Mouse (Mus musculus) megakaryocyte-erythroid progenitor cell, adult 5-6 weeks (primary cell): ENCODE measurements around the gene Dkk3. TPM values are rescaled to one million over a fixed set of nuclear protein-coding genes. Genes with fewer than 3 reads are reported as not detected.

Experiments used
- ATAC-seq: replicated peaks from 2 replicates; pipeline ENCODE4 v1.8.0; 2016; ENCODE audit warnings: mild to moderate bottlenecking, inconsistent platforms; ENCODE audit not compliant: severe bottlenecking, poor library complexity, low FRiP score, low TSS enrichment
- total RNA-seq, 2 experiments: library from RNA; stranded (forward) in 1 of 2; stranded (reverse) in 1 of 2; fragments of 200-1000, 215-1000 nt in 1 of 2; fragments of >200 nt in 1 of 2; fragmentation: Nextera tagmentation in 1 of 2; gene quantifications; 2 replicates each; pipeline ENCODE4 v1.2.3; 2014 to 2017

The Dkk3 gene
- total RNA-seq (2014; fragmentation: Nextera tagmentation) = not detected in 2 replicates
- total RNA-seq (2017) = not detected in 2 replicates

DNA sequence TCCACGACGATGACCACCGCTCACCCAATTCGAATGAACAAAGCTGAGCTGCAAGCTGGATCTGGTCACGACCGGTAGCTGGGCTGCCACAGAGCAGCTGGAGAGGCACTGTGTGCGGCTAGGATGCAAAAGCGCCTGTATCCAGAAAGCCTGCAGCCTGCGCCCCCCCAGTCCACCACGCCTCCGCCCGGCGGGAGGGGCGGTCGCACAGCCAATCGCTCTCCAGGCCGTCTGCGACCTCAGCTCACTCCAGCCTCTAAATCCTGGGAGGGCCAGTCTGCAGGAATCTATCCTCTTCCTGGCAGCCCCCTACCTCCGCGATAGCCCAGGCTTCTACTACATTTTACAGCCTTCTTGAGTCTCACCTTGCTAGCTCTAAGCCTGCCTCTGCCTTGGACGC is at the start of gene Dkk3:
Dkk3 (minus strand) TSS at position 116 of the 400 bp plus-strand sequence.
- peak; percentile 23 for ATAC-seq

DNA sequence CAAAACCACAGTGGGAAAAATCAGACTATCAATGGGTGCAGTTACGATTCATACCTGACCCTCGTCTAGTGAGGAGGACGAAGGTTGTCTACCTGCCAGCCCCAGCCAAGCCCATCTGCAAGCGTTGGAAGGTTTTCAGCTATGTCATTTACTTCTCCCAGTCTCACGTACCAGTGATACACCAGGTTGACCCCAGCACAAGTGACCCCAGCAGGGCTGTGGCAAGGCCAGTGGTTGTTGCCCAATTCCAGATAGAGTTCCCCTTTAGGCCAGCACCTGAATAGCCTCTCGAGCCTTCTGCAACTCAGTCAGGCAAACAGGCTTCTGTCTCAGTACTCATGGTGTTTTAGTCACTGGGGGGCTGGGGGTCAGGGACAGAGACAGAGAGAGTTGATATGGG is 48.9 kb upstream of the Dkk3 start:
- no peak for ATAC-seq

DNA sequence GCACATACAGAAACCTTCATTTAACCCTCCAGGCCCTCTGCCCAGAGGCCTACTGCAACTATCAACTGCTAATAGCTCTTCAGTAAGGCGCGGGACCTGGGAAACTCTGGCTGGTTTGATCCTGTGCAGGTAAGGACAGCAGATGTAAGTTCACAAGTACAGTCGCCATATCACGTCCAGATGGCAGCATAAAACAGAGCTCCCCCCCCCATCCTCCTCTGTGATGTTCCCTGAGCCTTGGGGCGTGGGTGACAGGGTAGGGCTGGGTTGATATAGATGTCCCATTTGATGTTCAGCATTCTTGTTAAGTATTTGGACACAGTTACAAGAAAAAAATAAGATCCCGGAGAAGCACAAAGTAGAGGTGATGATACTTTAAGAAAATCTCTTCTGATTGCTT is 46.7 kb upstream of the Dkk3 start:
- no peak for ATAC-seq

DNA sequence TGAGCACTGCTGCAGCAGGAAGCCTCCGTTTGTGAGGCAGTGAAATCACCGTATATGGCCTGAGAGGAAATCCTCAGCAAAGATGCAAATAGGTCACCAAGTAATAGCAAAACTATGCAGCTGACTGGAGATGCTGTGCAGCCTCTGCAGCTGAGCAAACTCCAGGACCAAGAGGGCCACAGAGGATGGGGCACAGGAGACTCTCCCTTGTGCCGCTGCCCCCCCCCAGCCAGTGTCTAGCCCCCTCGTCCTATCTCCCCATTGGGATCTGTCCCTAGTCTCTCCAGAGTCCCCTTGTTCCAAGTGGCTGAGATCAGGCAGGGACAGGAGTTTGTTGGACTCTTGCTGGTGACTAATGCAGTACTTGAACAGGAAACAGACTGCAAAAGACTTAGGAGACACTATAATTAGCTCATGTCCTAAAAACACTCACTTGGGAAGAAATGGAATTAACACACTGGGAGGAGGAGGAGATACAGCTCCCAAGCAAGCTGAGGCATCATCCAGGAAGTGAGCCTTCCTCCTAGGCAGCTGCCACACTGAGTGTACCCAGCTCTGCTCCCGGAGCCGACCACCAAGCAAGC is 45.6 kb upstream of the Dkk3 start:
- no peak for ATAC-seq

DNA sequence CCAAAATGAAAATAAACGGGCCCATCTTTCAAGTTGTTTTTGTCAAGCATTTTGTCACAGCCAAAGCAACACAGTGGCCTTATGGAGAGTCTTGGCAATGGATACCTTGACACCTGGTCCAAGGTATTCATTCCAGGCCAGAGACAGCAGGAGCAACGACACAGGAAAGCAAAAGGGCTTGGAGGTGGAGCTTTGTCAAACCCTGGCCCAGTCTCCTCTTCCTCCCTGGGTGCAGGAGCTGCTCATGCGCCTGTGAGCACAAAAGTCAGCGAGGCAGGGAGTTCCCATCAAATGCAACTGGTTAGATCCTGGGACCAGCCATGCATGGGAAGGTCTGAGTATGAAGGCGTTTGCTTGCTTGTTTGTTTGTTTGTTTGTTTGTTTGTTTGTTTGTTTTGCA is 45.1 kb upstream of the Dkk3 start:
- ATAC-seq = no peak

DNA sequence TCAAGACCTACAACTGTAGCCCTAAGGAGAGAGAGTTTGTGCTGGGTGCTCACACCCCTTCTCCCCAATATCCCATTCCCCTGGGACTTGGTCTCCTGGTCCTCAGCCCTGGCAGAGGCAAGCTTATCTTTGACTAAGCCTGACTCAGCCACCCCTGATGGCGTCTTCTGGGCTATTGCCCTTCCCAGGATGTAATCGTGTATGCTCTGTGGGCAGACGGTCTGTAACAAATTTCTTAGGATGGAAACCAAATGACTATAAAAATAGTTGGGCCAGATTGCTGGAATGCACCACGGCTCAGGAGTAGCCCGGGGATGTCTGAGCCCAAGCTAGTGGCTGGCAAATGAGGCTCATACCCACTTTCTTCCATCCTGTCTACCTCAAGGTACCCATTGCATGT is 44.0 kb upstream of the Dkk3 start:
- no peak for ATAC-seq

DNA sequence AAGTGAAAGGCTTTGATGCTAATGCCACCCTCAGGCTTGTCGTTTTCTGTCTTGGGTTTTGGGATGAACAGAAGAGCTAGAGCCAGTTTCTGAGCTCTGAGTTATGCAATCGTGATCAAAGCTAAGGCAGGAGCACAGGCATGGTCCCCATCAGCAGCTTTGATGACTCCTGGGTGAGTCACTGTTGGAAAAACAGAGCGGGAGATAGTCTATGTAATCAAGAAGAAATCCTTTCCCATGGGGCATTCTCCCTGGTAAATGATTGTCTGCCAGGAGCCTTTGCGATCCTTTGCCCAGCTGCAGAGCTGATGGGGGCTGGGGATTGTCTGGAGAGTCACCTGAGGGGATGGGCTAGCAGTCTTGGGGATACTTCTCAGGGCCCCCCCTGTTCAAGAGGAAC is 43.3 kb upstream of the Dkk3 start:
- no peak for ATAC-seq

DNA sequence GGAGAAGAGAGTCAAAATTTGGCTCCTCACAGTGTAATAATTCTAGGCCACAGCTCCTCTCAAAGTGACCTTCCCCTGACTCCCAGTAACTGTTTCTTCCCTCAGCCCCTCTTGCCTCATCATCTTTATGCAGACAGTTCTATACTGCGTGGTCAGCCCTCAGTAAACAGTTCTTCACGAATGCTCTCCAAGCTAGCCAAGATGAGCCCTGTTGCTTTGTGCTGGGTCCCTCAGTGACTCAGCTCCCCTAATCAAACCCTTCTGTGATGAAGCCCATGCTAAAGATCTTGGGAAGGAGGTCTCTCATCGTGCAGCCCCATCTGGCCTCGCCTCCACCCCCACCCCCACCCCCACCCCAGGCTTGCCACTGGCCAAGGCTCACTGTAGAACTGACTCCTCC is 41.9 kb upstream of the Dkk3 start:
- ATAC-seq = no peak

DNA sequence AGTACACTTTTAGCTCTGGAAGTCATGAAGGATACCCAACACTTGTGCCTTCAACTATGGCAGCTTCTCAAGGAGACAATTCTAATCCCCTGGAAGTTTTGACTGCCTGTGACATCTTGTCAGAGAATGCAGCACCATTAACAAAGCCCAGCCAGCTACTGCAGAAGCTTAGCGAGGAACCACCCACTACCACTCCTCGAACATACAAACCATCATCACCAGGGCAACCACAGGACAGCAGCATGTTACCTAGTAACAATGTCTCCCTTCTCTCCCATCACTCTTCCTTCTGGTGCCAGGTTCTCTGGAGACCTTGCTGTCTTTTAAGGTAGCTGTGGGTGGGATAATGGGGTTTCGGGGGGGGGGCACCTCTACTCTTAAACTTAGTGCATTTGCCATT is 40.5 kb upstream of the Dkk3 start:
- no peak for ATAC-seq

DNA sequence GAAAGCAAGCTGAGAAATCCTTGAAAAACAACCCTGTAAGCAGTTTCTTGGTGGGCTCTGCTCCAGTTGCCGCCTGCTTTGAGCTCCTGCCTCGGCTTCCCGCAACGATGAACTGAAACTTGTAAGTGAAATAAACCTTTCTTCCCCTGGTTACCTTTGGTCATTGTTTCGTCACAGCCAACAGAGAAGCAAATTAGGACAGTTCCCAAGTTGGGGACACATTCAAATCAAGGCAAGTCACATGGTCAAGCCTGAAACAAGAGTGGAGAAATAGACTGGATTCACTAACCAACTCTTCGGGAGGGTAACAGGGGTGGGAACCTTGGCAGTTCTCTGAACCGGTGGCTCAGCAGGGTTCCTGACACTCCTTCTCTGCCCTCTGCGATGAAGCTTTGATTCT is 38.6 kb upstream of the Dkk3 start:
- ATAC-seq = no peak

DNA sequence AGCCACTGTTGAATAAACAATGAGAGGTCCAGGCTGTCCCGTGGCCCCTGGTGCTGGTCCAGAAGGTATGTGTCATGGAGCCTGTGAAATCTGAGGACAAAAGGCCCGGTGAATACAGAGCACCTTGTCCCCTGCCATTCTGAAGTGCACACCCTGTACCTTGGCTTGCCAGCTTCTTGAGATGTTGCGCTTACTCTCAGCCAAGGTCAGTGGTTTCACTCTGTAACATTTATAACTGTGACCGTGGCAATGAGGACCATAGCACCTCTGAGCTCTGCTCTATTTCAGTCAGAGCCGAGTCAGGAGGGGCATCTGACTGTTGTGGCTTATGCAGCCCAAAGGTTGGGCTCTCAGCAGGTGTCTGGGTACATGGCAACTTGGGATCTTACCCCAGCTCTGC is 35.4 kb upstream of the Dkk3 start:
- ATAC-seq = no peak

DNA sequence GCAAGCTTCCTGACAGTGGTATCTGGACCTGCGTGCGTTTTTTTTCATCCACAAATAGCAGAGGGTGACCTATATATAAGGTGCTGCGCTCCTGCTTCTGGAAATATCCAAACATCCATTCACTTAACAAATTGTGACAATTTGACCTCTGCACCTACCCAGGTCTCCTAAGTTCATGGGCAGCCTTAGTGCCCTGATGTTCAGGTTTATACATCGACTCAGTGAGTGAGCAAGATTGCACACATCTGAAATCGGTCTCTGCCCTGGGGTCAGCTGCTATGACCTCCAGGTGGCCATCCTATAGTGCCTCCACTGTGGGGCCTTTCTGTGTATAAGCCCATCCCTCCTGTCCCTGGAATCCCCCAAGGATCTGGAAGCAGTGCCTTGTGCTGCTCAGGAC is 33.9 kb upstream of the Dkk3 start:
- no peak for ATAC-seq

DNA sequence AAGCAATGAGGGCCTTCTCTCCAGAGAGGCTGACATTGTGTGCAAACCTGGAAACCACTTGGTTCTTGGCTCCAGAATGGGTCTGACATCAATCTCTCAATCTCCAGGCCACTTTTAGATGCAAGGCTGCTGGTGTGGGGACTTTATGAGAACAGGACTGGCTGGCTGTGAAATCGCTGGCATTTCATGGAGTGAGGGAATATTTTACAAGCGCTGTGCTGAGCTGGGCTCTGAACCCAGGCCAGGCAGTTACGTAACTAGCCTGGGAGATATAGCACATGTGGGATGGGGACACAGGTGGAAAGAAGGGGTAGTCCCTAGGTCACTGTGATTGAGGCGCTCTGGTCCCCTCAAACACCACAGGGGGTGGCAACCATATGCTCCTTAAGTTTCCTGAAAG is 33.4 kb upstream of the Dkk3 start:
- no peak for ATAC-seq

DNA sequence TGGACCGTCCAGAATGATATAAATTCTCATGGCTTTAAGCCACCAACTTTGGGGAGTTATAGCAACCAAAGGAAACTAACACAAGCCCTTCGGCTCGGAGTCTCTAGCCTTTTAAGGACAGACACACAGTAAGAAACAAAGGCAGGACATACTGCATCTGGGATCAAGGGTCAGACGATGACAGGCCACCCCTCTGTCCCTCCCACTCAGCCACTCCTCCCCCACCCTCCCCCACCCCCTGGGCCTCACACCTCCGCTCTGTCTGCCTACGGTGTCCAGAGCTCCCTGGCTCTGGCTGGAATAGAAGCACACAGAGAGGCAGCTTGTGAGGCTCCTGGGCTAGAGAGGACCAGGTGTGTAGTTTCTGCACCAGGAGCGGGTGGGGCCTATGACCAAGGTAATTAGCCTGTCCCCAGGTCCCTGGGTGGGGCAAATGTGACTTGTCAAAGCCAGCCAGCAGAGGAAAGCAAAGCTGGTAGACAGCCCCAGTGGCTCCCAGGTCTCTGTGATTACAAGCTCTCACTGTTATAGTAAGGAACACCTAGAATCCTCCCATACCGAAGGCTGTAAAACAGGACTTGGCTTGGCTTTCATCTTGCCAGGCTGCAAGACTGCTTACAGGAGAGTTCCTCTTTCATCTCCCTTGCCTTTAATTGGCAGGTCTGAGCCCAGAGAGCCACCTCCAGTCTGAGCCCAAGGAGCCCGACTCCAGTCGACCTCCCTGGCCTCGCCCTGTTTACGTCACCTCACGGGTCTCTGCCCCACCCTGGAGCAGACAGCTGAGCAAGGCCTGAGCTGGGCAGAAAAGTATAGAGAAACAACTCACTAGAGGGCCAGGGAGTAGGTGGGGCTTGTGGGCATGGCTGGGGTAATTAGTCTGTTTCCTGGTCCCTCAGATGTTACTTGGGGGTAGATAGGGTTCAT is 28.9 kb upstream of the Dkk3 start:
- 0 out of 2 replicates have a peak, but pooled peaks have one; percentile 34 for ATAC-seq

DNA sequence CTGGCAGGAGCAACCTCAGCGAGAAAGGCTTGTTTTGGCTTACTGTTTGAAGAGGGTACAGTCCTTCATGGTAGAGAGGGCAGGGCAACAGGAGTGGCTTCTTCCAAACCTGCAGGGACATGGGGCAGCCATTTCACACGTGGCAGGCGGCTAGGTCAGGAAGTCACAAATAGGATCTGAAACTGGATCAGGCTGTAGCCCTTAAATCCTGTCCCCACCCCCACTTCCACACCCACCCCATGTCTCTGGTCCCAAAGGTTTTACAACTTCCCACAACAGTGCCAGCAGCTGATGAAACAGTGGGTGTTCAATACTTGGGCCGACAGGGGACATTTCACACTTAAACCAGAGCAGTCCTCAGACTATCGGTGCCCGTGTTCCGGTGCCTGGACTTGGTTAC is 28.0 kb upstream of the Dkk3 start:
- no peak for ATAC-seq

DNA sequence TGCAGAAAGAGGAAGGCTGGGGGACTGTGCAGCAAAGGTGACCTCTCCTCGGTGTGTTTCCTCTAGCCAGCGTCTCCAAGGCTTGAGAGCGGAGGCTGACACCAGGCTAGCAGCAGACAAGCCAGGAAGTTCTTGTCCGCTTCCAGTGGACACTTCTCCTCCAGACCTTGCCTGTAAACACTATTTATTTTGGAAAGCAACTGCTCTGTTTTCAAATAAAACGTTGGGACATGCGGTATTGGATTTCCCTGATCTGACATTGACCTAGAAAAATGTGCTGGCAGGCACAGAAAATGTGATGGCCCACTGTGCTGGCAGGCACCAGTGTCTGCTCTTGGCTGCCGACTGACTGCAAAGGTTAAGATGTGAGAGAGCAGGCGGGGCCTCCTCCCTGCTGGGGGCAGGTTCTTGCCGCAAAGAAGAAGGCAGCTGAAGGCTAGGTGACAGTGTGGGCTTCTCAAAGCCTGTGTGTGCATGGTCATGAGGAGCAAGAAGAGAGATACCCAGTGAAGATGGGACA is 26.4 kb upstream of the Dkk3 start:
- no peak for ATAC-seq

DNA sequence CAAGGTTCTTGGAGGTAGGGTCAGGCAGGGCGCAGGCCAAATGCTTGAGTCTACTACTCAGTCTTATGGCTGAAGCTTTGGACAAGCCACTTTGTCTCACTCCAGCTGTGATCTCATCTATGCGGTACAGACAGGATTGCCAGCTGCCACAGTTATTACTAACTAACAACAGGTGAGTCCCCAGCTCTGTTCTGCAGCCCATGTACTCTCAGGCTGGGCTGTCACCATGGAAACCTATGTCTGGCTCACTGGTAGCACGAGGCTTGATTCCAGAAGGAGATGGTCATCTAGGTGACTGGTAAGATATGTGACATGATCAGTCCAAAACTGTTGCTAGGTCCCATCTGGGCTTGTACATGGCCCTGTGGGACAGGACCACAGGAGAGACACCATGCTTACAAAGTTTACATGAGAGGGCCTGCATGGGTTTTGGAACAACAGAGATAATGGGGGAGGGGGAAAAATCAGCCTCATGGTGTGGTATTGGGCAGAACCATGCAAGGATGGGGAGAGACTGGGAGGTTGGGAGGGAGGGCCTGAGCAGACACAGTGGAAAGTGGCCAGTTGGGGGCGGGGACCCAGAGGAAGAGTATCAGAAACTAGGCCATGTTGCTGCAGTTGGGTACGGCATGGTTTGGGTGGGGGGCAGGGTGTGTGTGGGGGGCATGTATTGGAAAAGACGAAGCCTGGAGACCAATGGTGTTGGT is 25.8 kb upstream of the Dkk3 start:
- ATAC-seq = no peak

DNA sequence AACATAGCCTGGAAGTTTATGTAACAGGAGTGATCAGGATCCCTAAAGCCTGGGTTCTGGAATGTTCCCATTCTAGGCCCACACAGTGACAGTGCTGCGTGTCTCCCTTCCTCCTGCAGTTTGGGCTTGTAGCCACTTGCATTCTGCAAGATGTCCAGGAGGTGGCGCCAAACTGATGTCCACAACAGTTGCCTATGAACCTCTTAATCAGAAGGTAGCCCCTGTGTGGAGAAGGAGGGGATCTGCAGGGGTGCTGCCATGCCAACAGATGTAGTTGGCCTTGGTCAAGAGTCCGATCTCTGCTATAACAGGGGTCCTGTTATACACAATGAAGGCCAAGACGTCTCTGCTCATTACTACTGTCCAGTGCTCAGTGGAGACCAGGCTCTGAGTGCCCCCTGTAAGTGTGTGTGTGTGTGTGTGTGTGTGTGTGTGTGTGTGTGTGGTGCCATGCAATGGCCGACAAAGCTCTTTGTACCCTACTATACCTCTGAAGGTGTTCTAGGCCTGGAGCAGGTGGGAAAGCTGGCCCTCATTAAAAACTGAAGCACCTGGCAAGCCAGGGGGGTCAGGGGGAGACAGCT is 24.5 kb upstream of the Dkk3 start:
- ATAC-seq = peak; percentile 74

DNA sequence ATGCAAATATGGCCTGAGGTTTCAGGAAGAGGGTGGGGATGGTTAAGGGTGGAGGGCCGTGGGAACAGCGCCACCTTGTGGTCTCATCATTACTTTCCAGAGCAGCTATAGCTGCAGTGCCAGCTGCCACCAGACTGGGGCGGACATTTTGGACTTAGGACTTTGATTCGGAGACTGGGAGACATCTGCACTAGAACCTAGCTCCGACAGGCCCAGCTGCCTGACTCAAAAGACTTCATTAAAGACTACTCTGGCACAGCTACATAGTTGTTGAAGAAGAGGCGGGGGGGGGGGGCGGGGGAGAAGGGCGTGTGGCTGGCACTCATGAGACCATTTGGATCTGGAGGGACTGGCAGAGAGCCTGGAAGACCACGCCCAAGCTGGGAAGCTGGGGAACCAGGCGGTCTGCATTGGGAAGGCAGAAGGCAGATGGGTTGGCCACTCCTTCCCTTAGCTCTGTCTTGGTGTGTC is 21.4 kb upstream of the Dkk3 start:
- ATAC-seq = peak; percentile 90

DNA sequence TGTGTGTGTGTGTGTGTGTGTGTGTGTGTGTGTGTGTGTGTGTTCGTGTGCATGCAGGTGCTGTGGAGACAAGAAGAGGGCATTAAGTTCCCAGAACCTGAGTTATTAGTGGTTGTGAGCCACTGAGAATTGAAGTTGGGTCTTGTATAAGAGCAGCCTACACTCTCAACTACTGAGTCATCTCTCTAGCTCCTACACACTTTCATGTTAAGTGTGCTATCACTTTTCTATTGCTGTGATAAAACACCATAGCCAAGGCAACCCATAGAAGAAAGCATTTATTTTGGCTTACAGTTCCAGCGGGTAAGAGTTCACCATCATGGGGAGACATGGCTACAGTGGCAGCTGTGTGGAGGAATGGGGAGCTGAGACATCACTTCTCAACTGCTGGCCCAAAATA is 17.8 kb upstream of the Dkk3 start:
- no peak for ATAC-seq
